Mouse (Mus musculus): ENCODE measurements around the gene Krt7.

- no peak for TF ChIP-seq ZC3H11A (IDR thresholded peaks at IDR 0.05; ENCODE audit: borderline replicate concordance, low read depth, low read length)
- TF ChIP-seq MAFK (IDR thresholded peaks at IDR 0.05; ENCODE audit: insufficient read depth, low read depth, low read length), result no peak
- TF ChIP-seq CHD2 (IDR thresholded peaks at IDR 0.05; ENCODE audit: low read depth, low read length), result no peak
- TF ChIP-seq HCFC1 (IDR thresholded peaks at IDR 0.05; ENCODE audit: borderline replicate concordance, insufficient read depth, low read length), result no peak
- TF ChIP-seq ZNF384 (IDR thresholded peaks at IDR 0.05; ENCODE audit: low read depth, low read length), result no peak
These were observed 30.0 kb downstream of the Krt7 start for GRCm38 (mm10) chr15:101440837-101441236.
